Mouse (Mus musculus) naive thymus-derived CD4-positive, alpha-beta T cell, adult 2 months (primary cell): ENCODE results near the gene Atp5d.

Source experiments
- DNase-seq: peaks from one replicate; pipeline ENCODE4 v3.0.0-alpha.2; 2011; ENCODE audit warnings: low read depth

Atp5d gene

DNA sequence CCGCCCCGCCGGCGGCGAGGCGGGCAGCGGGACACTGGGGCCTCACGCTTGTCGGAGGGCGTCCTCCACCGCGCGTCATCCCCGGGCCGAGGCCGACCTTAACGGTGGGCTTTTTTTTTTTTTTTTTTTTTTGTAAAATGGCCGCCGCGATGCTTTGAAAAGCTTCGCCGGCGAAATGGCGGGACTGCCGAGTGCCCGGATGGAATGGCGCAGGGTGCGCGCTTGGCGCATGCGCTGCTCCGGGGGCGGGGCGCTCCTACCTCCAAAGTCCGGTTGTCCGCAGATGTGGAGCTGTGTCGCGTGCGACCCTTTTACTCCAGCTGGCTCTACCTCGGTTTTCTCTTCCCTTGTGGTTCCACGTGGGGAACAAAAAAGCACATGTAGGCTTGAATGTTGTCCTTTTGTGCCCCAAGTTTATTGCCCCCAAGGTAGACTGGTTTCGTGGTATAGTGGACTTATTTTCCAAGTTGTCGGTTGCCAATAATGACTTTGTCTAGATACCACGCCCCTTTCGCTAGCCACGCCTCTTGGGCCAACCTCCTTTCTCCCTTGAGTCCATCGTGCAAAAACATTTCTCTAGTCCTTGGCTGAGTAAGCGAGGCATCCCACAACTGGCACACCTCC lies 29.7 kb downstream of the Atp5d start:
- DNase-seq, result peak; percentile 89

DNA sequence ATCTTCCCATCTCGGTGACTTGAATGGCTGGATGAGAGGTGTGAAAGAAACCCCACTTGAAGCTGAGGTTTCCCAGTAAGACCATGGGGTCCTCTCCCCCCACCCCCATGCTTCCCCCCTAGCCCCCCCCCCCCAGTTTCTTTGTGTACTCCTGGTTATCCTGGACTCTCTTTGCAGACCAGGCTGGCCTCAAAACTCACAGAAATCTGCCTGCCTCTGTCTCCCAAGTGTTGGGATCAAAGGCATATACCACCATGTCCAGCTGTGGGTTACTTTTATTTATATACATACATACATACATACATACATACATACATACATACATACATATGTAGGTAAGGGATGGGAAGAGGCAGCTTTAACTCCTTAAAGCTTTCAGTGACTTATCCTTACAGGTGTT lies 30.6 kb downstream of the Atp5d start:
- DNase-seq, result no peak

DNA sequence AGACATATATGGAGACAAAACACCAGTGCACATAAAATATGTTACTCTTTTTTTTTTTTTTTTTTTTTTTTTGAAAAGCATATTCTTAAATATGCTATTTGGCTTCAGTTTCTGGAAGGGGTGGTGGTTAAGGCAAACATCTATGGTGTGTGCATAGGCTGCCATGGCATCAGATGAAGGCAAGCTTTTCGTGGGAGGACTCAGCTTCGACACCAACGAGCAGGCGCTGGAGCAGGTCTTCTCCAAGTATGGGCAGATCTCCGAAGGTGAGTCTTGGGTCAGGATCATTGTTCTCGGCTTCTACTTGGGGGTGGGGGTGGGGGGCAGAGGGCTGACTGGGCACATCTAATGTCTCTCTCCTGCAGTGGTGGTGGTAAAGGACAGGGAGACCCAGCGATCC lies 31.2 kb downstream of the Atp5d start:
- DNase-seq, result no peak

DNA sequence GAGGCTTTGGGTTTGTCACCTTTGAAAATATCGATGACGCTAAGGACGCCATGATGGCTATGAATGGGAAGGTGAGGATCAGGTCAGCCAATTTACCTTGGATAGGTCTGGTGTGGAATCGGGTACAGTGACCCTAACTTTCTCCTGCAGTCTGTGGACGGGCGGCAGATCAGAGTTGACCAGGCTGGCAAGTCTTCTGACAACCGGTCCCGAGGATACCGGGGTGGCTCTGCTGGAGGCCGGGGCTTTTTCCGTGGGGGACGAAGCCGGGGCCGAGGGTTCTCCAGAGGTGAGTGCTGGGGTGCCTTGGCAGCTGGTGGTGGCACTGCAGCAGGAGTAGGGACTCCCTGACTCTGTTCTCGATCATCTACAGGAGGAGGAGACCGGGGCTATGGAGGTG lies 31.6 kb downstream of the Atp5d start:
- DNase-seq, result no peak

DNA sequence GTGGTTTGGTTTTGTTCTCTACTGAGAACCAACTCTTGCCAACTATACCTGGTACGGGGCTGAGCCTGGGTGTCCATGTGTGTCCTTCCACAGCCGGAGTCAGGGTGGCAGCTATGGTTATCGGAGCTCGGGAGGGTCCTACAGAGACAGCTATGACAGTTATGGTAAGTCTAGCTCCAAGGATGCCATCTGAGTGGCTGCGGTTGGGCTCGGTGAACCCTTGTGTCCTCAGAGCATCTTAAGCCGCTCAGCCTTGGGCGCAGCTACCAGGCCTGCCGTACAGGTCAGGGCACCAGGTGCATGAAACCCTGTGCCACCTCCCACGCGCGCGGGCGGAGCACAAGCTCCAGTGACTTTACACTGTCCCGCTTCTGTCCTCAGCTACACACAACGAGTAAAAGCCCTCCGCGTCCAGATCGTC lies 32.2 kb downstream of the Atp5d start:
- peak; percentile 19 for DNase-seq

DNA sequence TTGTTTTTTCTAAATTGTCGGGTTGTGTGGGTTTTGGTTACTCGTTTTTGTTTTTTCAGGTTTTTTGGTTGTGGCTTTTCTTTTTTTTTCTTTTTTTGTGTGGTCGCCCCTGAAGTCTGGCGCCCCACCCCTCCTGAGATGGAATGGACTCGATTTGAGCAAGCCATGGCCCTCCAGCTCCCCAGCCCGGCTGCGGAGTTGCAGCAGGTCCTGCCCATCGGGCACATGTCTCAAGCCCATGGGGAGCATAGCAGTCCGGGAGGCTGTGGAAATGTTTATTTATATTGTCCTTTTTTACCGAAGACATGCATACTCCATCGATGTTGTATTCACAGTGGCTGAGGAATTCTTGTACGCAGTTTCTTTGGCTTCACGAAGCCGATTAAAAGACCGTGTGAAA lies 32.8 kb downstream of the Atp5d start:
- peak; percentile 12 for DNase-seq

DNA sequence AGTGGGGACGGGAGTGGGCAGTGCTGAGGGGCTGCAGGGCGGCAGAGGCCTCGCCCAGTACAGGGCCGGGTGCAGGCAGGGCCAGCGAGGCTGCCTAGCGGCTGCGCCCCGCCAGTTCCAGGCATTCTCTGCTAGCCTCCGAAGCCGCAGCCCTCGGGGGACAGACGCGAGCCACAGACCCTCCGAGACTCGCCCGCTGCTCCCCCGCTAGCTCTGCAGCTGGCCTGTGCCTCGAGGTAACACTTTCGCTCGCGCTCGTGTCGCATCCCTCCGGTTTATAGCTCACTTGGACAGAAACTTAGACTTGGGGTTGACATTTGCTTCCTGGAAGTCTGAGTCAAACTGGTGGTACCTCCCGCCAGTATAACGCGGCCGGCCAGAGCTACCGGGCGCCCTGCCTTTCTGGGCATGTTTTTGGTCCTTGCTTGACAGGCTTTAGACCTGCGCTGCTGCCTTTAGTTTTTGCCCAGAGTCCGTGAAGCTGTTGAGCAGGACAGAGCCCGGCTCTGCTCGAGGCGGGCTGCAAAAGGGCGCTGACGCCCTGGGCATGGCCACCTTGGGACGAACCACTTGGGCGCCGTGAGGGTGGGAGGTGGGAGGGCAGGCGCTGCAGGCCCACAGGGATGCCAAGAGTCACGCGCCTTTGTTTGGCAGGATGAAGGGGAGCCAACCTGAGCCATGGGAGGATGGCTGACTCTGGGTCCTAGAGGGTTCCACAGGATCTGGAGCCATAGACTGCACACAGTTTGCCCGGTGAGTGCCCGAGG lies 33.5 kb downstream of the Atp5d start:
- peak; percentile 37 for DNase-seq

DNA sequence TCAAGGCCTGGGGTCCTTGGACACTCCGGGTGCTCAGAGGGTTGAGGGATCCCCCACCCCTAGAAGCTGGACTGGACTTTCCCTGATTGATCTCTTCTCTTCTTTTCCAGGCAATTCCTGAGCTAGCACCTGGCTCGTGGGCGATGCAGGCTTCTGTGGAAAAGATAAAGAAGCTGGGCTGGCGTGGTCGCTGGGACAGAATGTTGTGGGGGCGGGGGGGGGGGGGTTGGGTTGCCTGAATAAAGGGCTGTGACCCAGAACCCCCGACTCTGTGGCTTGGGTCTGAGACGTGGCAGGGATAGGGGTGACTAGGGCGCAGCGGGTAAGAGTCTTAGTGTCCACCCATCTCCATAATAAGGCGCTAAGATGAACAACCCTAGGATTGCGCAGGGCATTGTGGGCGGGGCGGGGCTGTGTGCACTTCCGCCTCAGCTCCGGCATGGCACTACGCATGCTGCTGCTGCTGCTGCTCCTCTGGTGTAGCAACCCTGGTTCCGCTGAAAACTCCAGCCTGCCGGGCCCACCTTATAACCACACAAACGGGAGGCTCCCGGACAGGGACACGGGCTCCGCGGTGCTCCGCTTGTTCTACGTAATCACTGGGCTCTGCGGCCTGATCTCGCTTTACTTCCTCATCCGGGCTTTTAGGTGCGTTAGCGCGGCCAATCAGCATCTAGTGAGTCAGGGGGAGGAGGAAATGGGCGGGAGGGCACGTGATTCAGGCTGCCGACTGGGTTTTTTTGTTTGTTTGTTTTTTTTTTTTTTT lies 34.3 kb downstream of the Atp5d start, which contains the start of gene 1600002K03Rik:
Gene 1600002K03Rik (plus strand): TSS at position 418 of the 766 bp plus-strand sequence.
- DNase-seq, result peak; percentile 97

DNA sequence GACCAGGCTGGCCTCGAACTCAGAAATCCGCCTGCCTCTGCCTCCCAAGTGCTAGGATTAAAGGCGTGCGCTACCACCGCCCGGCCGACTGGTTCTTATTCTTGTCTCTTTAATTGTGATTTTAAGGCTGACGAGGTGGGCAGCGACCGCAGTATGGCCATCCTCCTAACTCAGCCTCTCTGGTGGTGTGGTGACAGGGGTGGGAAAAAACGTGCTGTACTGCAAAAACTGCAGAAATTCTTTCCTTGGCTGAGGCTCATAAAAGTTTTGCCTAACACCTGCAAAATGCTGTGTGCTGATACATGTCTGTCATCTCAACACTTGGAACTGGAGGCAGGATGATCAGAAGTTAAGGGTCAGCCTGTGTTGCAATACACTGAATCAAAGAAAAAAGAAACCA lies 34.9 kb downstream of the Atp5d start:
- peak; percentile 55 for DNase-seq

DNA sequence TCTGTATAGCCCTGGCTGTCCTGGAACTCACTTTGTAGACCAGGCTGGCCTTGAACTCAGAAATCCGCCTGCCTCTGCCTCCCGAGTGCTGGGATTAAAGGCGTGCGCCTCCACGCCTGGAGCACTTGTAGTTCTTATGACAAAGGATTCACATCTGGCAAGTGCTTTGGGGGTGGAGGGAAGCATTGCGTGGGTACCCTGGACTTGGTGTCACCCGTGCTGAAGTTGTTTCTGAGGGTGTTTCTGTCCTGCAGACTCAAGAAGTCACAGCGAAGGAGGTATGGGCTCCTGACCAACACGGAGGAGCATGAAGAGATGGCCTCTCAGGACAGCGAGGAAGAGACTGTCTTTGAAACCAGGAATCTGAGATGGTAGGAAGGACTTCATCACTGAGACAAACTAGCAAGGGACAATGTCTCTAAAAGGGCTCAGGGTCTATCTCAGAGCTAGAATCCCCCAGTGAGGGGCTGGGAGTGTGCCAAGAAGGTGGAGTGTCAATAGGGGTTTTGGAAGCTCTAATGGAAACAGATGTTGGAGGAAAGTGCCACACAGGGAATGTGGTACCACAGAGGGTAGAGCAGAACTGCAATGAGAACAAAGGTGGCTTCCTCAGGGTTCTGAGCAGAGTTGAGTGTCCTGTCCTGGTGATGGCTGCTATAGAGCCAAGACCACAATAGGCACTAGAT lies 35.7 kb downstream of the Atp5d start:
- peak; percentile 23 for DNase-seq

DNA sequence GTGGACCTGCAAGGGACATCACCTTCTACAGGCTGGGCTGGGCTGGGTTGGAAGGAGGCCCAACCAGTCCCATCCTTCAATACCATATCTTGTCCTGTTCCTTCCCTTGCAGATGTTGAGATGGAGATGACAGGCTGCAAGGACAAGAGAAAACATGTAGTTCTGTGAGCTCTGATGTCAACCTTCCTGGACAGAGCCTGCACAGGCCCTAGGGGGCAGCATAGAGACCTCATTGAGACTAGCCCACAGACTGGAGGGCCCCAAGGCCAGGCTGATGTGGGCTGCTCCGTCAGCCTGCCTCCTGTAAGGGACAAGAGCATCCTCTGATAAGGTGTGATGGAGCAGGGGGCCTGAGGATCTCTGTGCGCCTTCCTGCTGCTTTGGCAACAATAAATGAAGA lies 36.3 kb downstream of the Atp5d start:
- peak; percentile 76 for DNase-seq

DNA sequence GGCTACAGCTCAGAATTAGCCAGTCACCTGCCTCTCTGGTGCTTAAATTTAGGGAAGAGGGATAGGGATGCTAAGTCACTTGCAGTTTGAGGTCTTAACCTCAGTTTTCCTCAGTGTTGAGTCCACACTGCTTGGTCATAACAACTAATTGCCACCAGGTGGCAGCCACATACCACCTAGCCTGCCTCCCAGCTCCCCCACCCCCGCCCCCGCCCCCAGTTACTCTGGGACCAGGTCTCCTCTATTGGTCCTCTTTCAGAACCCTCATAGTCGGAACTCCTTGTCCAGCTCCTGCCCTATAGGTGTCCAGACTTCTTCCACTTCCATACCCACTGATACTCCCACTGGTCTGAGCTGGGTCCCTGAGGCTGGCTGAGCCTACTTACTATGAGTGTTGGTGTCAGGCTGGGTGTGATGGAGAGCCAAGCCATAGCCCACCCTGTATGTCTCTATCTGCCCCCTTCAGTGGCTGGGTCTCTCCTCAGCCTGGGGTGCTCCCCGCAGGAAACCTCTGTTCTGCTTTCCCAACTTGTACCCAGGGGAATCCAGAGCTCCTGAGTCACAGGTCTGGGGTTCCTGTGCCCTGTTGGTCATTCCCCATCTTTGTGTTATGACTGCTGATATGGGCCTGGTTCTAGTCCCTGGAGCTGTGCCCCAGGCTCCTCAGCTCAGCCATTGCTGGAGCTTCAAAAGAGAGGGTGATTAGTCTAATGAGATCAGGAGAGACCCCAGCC lies 37.3 kb downstream of the Atp5d start:
- peak; percentile 75 for DNase-seq

DNA sequence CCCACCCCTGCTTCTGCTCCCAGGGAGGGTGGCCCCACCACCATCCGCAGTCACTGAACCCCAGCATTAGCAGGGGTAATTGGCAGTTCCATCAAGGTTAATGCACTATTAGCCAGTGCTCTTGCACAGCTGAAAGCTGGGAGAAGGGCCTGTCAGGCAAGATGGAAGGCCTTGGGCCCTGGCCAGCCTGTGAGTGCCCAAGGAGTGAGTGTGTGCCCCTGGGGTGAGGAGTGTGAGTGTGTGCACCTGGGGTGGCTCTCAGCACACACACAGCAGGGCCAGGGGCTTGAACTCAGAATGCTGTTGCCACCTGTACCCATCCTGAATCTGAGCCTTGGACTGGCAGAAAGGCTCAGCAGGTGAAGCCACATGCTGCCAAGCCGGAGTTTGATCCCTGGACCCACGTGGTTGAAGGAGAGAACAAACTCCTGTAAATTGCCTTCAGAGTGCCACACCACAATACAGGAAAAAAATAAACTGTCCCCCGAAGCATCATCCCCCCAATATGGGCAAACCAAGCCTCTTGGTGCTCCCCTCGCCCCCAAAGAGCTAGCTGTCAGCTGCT lies 37.9 kb downstream of the Atp5d start:
- DNase-seq, result no peak

DNA sequence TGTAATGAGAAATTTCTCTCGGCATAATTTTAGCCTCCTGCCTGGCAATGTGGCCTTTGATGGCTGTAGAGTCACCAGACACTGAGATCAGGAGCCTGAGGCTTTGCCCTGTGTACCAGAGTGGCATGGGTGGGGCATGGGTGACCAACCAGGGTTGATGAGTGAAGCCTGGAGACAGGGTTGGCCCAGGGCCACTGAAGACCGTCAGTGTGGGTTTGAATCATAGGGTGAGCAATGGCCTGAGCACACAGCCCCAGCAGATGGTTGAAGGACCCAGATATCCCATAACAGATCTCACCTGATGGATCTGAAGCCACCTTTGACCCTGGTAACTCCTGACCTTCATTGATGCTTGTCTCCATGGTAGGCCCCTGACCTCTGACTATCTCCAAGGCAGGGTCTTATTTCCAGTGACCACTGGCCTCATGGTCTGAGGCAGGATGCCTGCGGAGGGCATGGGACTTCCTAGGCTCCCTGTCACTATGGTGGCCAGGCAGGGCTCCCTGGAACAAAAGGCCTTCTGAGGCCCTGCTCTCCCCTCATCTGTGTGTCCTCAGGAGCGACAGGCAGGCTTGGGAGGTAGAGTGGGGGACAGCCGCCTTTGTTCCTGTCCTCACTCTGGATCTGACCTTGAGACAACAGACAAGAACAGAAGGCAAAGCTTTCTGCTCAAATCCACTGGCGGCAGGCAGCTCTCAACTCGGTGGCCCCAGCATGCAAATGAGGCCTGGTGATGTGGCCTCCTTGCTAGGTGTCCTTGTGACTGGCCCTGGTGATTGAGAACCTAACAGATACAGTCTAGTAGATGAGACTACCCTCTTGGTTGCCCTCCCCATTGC lies 39.2 kb downstream of the Atp5d start:
- no peak for DNase-seq

DNA sequence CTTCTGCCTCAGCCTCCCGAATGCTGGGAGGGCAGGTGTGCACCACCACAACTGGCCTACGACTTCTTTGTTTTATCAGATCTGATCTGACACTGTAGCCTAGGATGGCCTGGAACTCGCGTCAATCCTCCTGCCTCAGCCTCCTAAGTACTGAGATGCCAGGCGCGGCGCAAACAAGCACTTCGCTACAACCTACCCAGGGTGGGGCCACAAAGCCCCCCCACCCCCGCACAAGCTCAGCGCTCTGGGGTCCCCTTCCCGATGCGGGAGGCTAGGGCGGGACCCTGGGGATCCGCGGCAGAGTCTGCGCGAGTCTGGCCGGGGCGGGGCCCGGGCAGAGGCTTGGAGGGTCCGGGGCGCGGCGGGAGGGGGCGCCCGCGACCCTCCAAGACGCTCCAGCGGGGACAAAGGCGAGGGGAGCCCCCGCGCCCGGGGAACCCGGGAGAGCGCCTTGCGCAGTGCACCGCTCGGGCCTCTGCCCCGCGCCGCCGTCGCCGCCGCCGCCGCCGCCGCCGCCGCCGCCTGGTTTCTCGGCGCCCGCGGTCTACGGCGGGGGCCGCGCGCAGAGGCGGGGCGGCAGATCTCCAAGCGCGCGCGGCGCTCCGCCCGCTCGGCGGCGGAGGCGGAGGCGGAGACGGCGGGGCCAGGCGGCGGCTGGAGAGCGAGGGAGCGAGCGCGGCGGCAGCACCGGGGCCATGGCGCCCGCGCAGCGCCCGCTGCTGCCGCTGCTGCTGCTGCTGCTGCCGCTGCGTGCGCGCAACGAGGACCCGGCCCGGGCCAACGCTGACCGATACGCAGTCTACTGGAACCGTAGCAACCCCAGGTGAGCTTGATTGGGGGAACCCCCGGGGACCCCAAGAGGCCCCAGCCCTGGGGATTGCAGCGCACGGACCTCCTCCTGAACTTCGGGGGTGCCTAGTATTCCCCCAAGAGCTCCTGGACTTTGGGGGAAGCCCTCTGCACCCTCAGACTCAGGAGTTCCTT lies 40.9 kb downstream of the Atp5d start, which contains the start of gene Efna2:
Gene Efna2 (plus strand): TSS at position 415 of the 984 bp plus-strand sequence.
- peak; percentile 34 for DNase-seq

DNA sequence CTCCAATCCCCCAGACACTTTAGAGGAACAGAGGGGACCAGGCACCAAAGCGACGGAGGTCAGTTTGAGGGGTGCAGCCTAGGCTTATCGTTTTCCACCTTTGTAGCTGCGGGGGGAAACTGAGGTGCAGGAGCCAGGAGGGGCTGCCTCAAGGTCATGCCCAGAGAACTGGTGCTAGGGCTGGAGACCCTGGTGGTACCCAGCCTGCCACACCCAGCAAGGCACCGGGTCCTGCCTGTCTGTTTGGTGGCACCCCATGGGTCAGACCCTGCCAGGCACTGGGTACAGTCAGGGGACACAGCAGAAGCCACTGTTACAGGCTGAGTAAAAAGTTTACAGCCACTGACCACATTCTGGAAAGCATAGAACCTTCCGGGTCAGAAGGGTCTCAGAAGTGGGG lies 41.9 kb downstream of the Atp5d start:
- no peak for DNase-seq

DNA sequence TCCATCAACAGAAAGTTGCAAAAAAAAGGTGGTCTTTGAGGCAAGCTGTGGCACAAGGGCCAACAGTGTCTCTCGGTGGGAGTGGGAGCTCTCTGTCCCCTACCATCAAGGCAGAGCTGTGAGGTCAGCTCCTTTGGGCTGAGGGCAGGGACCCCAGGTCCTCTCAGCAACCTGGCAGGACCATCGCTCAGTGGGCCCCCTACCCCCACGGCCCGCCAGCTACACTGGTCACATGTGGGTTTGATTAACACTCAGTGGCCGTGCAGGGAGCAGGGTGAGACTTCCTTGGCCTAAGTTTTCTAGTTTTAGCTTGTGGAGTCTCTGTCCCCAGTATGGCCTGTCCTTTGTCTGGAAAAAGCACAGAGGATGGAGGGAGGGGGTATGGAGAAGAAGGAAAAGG lies 42.4 kb downstream of the Atp5d start:
- DNase-seq, result no peak

DNA sequence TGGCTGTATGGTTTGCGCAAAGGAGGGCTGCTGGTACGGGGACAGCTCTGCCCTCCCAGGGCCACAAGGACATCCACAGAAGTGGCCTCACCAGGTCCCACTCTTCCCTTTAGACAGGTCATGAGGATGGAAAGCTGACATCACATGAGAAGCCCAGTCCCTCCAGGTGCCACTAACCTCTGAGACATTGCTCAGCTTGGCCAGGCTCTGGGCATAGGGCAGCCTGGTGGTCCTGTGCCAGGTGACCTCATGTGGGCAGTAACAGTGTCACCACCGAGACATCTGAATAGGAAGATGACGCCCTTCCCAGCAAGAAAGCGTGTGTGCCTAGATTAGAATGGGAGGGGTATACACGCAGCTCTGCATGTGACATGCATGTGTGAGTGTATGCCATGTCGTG lies 44.1 kb downstream of the Atp5d start:
- DNase-seq, result no peak

DNA sequence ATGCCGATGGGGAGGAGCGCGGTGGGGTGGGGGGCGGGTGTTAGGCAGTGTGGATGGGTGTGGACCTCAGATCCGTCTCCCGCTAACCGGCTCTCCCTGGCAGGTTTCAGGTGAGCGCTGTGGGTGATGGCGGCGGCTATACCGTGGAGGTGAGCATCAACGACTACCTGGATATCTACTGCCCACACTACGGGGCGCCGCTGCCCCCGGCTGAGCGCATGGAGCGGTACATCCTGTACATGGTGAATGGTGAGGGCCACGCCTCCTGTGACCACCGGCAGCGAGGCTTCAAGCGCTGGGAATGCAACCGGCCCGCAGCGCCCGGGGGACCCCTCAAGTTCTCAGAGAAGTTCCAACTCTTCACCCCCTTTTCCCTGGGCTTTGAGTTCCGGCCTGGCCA lies 48.2 kb downstream of the Atp5d start:
- no peak for DNase-seq
